Comparison of ENCODE assay signal across 29 mouse cellular contexts in the genomic region with DNA sequence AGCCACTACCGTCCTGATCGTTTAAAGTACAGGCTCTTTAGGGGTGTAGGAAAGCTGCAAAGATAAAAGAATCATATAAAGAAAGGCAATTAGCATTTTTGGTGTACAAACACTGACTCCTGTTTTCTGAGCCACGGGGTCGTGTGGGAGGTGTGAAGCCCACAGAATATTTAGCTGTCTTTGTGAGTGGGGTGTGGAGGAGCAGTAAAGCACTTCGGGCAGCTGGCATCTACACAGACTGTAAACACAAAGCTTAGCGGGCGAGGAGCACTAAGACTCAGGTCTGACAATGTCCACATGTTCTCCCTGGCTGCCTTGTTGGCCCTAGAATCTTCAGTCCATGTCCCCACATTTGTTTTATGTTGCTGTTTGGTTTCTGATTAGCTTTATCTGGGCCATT. TPM values are rescaled to one million over a fixed set of nuclear protein-coding genes. Genes with fewer than 3 reads are reported as not detected.
A peak's percentile ranks its signal among the peaks of the same experiment; 100 is the strongest.
DNase-seq lines count a peak whose midpoint lies in the region; ATAC-seq lines count a peak whose summit lies in the region.
"Had no signal": no experiment of that assay in that cellular context is flagged by ENCODE, and none has a peak within 500 bp of the region (broad histone marks: within the 10 kb centered on the region; RNA-seq: fewer than 3 reads in every experiment).

No protein-coding gene starts in this region.

- H3K4me2 ChIP-seq in kidney, embryonic 15.5 days: no peak overlapping the region
- H3K4me2 ChIP-seq: embryonic facial prominence, embryonic 15.5 days; forebrain, embryonic 12.5 days; heart, embryonic 15.5 days; limb, embryonic 13.5 days; liver, embryonic 11.5 days; midbrain, embryonic 13.5 days; neural tube, embryonic 13.5 days had no signal

- H3K9me3 ChIP-seq in kidney, embryonic 15.5 days (replicated peaks): no peaks in the 10 kb centered on the region
- H3K9me3 ChIP-seq: embryonic facial prominence, embryonic 10.5 days; embryonic facial prominence, embryonic 15.5 days; forebrain, embryonic 12.5 days; heart, embryonic 10.5 days; heart, embryonic 15.5 days; limb, embryonic 13.5 days; megakaryocyte, embryonic 14.5 days; midbrain, embryonic 13.5 days; neural tube, embryonic 13.5 days had no signal

- 0 out of 2 replicates have a peak, but pooled peaks have one; percentile 26 for ATAC-seq in kidney, embryonic 15.5 days (replicated peaks; ENCODE audit: low FRiP score)
- 0 out of 2 replicates have a peak, but pooled peaks have one; percentile 50 for ATAC-seq in megakaryocyte-erythroid progenitor cell, adult 5-6 weeks (replicated peaks; ENCODE audit: low FRiP score, low TSS enrichment, poor library complexity, severe bottlenecking)
- ATAC-seq: forebrain, postnatal 0 days; hindbrain, embryonic 16.5 days; lung, postnatal 0 days; midbrain, embryonic 13.5 days had no signal

- 80% methylated on average over 7 of the region's 7 CpGs for WGBS in kidney, embryonic 15.5 days

- H3K27ac ChIP-seq in kidney, embryonic 15.5 days: no peak overlapping the region
- H3K27ac ChIP-seq: embryonic facial prominence, embryonic 10.5 days; embryonic facial prominence, embryonic 15.5 days; forebrain, embryonic 12.5 days; heart, embryonic 10.5 days; heart, embryonic 15.5 days; layer of hippocampus, adult 2 months; limb, embryonic 13.5 days; midbrain, embryonic 13.5 days; neural tube, embryonic 13.5 days had no signal

- no peaks in the 10 kb centered on the region for H3K27me3 ChIP-seq in kidney, embryonic 15.5 days
- H3K27me3 ChIP-seq: embryonic facial prominence, embryonic 15.5 days; forebrain, embryonic 12.5 days; heart, embryonic 15.5 days; limb, embryonic 13.5 days; megakaryocyte, embryonic 14.5 days; midbrain, embryonic 13.5 days; neural tube, embryonic 13.5 days had no signal

- H3K36me3 ChIP-seq in kidney, embryonic 15.5 days: peaks cover 59% of the 10 kb centered on the region

- no peak for DNase-seq in kidney, postnatal 36 days
- DNase-seq in left cerebral cortex, postnatal 25 days (ENCODE audit: low spot score in 2 of 2): peak; percentile 10 to 51
- no peak for DNase-seq in left cerebral cortex, adult 11 months (ENCODE audit: low spot score)
- peak; percentile 4 for DNase-seq in right cerebral cortex, postnatal 25 days
- DNase-seq: adrenal gland, adult 2 months; B cell, adult 2 months; cerebellum, adult 8-10 months; cerebellum, postnatal 25 days; forebrain, postnatal 0 days; gastrocnemius, postnatal 10 days; kidney, adult 8-10 months; kidney, postnatal 14 days; lung, adult 18-20 months; lung, postnatal 4 days had no signal

- no peak overlapping the region for H3K4me3 ChIP-seq in kidney, embryonic 15.5 days (replicated peaks)
- H3K4me3 ChIP-seq: embryonic facial prominence, embryonic 10.5 days; embryonic facial prominence, embryonic 15.5 days; forebrain, embryonic 12.5 days; heart, embryonic 10.5 days; heart, embryonic 15.5 days; layer of hippocampus, adult 2 months; limb, embryonic 13.5 days; megakaryocyte, embryonic 14.5 days; midbrain, embryonic 13.5 days; neural tube, embryonic 13.5 days had no signal

- intact Hi-C loops in left cerebral cortex, postnatal 25 days (cut with DNase I): no loop called here

- H3K4me1 ChIP-seq in kidney, embryonic 15.5 days: no peaks in the 10 kb centered on the region
- H3K4me1 ChIP-seq: embryonic facial prominence, embryonic 10.5 days; embryonic facial prominence, embryonic 15.5 days; forebrain, embryonic 12.5 days; heart, embryonic 10.5 days; heart, embryonic 15.5 days; limb, embryonic 13.5 days; midbrain, embryonic 13.5 days; neural tube, embryonic 13.5 days had no signal

- no peak overlapping the region for H3K9ac ChIP-seq in kidney, embryonic 15.5 days
- H3K9ac ChIP-seq: embryonic facial prominence, embryonic 15.5 days; forebrain, embryonic 12.5 days; forebrain, postnatal 0 days; heart, embryonic 15.5 days; limb, embryonic 13.5 days; midbrain, embryonic 13.5 days; neural tube, embryonic 13.5 days had no signal

RNA-seq across cellular contexts. Expression of a gene that starts 16.7 kb away (rescaled TPM):
- 12.8 and 14.6 TPM in 2 replicates for polyA plus RNA-seq in kidney, embryonic 15.5 days (2015; fragmentation: Nextera tagmentation; extraction: Ambion mirVana)
- total RNA-seq in left cerebral cortex, postnatal 25 days (2021): 10 to 100 TPM; 14.1 to 15.0 TPM
- total RNA-seq in megakaryocyte-erythroid progenitor cell, adult 5-6 weeks (2014; fragmentation: Nextera tagmentation): 2.7 and 4.1 TPM in 2 replicates
- total RNA-seq in megakaryocyte-erythroid progenitor cell, adult 5-6 weeks (2017): 14.8 and 19.0 TPM in 2 replicates

RNA-seq across cellular contexts. Expression of a gene that starts 17.2 kb away (rescaled TPM):
- polyA plus RNA-seq in kidney, embryonic 15.5 days (2015; fragmentation: Nextera tagmentation; extraction: Ambion mirVana): 64.6 and 70.4 TPM in 2 replicates
- 10 to 100 TPM; 26.5 to 27.1 TPM for total RNA-seq in left cerebral cortex, postnatal 25 days (2021)
- total RNA-seq in megakaryocyte-erythroid progenitor cell, adult 5-6 weeks (2014; fragmentation: Nextera tagmentation): 16.8 and 23.9 TPM in 2 replicates
- total RNA-seq in megakaryocyte-erythroid progenitor cell, adult 5-6 weeks (2017): 18.9 and 23.3 TPM in 2 replicates

Comparison
In these comparisons a context has a peak if more than half of its experiments do, and no peak if none do; other contexts are left out.
1. DNase-seq: peak in left cerebral cortex, postnatal 25 days (2 of 2) and right cerebral cortex, postnatal 25 days (single experiment); none in kidney, postnatal 36 days (0 of 2) and left cerebral cortex, adult 11 months (single experiment).